Mouse (Mus musculus) CH12.LX (cell line): ENCODE results near the gene Rasal1. TPM values are rescaled to one million over a fixed set of nuclear protein-coding genes. Genes with fewer than 3 reads are reported as not detected.

Source experiments
- DNase-seq: peaks from one replicate; pipeline ENCODE4 v3.0.0-alpha.2; 2013; ENCODE audit errors: extremely low read depth
- H3K27ac ChIP-seq: 2 replicates; pipeline ENCODE4 v1.5.1; 2012; ENCODE audit warnings: low read depth, mild to moderate bottlenecking, control low read depth, moderate library complexity; ENCODE audit not compliant: insufficient read depth
- H3K27me3 ChIP-seq: replicated peaks from 2 replicates; pipeline ENCODE3; 2012; ENCODE audit warnings: inconsistent platforms
- H3K36me3 ChIP-seq, 2 experiments: replicated peaks in 1 of 2; 2 replicates each; pipeline versions ENCODE3 to v1.6.1; 2012; ENCODE audit warnings: inconsistent platforms in 1 of 2, low read length in 1 of 2, mild to moderate bottlenecking in 1 of 2, mixed read lengths in 1 of 2, moderate library complexity in 1 of 2; ENCODE audit not compliant: control insufficient read depth in 1 of 2, insufficient read depth in 1 of 2
- H3K4me1 ChIP-seq, 2 experiments: 2 replicates each; pipeline ENCODE4 v1.6.1; 2012; ENCODE audit warnings: inconsistent platforms in 1 of 2, moderate library complexity in 1 of 2; ENCODE audit not compliant: insufficient read depth in 2 of 2, control insufficient read depth in 1 of 2
- H3K4me2 ChIP-seq: 2 replicates; pipeline ENCODE4 v1.6.1; 2012; ENCODE audit warnings: low read depth, mild to moderate bottlenecking, control low read depth; ENCODE audit not compliant: poor library complexity, insufficient read depth, severe bottlenecking
- H3K4me3 ChIP-seq, 3 experiments: fragments of 150-350 bp in 1 of 3; sonication (generic) in 1 of 3; replicated peaks in 1 of 3; 2 replicates each; pipeline versions ENCODE3 to v1.5.1; 2011 to 2012; ENCODE audit warnings: low read depth in 2 of 3, low read length in 2 of 3, mild to moderate bottlenecking in 2 of 3, moderate library complexity in 2 of 3, control low read depth in 1 of 3, improper control_type of control experiment in 1 of 3, inconsistent platforms in 1 of 3, mixed read lengths in 1 of 3; ENCODE audit not compliant: poor library complexity in 1 of 3
- H3K79me2 ChIP-seq: replicated peaks from 2 replicates; pipeline ENCODE4 v1.6.1; 2012; ENCODE audit warnings: mild to moderate bottlenecking, moderate library complexity; ENCODE audit not compliant: control insufficient read depth, poor library complexity, insufficient read depth, severe bottlenecking; ENCODE audit errors: extremely low read depth
- H3K9ac ChIP-seq: 2 replicates; pipeline ENCODE4 v1.6.1; 2012; ENCODE audit warnings: low read depth, mild to moderate bottlenecking, control low read depth, moderate library complexity; ENCODE audit not compliant: insufficient read depth
- H3K9me3 ChIP-seq: replicated peaks from 2 replicates; pipeline ENCODE3; 2012; ENCODE audit warnings: low read length, inconsistent platforms, mixed read lengths
- BHLHE40 ChIP-seq: IDR thresholded peaks from 2 replicates; pipeline ENCODE4 v1.6.1; 2011; ENCODE audit warnings: mild to moderate bottlenecking, low read depth, low read length, improper control_type of control experiment
- CTCF ChIP-seq, 2 experiments: IDR thresholded peaks in 1 of 2; conservative IDR thresholded peaks in 1 of 2; 2 replicates each; pipeline ENCODE4 v1.5.1; 2011 to 2012; ENCODE audit warnings: low read depth in 2 of 2, low read length in 2 of 2, improper control_type of control experiment in 1 of 2, inconsistent platforms in 1 of 2, mild to moderate bottlenecking in 1 of 2, moderate library complexity in 1 of 2
- EP300 ChIP-seq: IDR thresholded peaks from 2 replicates; pipeline ENCODE4 v1.6.1; 2011; ENCODE audit warnings: low read length, improper control_type of control experiment
- IRF4 ChIP-seq: IDR thresholded peaks from 2 replicates; pipeline ENCODE4 v1.6.1; 2014; ENCODE audit warnings: low read depth, mild to moderate bottlenecking, inconsistent platforms, low read length, improper control_type of control experiment
- JUN ChIP-seq: IDR thresholded peaks from 2 replicates; pipeline ENCODE4 v1.6.1; 2011; ENCODE audit warnings: low read depth, mild to moderate bottlenecking, low read length, improper control_type of control experiment, moderate library complexity; ENCODE audit not compliant: insufficient read depth
- JUND ChIP-seq: conservative IDR thresholded peaks from 2 replicates; pipeline ENCODE4 v1.6.1; 2011; ENCODE audit warnings: low read depth, low read length, improper control_type of control experiment
- MXI1 ChIP-seq: IDR thresholded peaks from 2 replicates; pipeline ENCODE4 v1.6.1; 2011; ENCODE audit warnings: mild to moderate bottlenecking, low read depth, low read length, improper control_type of control experiment
- PAX5 ChIP-seq: IDR thresholded peaks from 2 replicates; pipeline ENCODE4 v1.6.1; 2012; ENCODE audit warnings: low read length, inconsistent platforms, mixed read lengths
- POLR2A ChIP-seq: IDR thresholded peaks from 2 replicates; pipeline ENCODE4 v1.6.1; 2011; ENCODE audit warnings: low read depth, mild to moderate bottlenecking, improper control_type of control experiment, low read length
- POLR2AphosphoS2 ChIP-seq: IDR thresholded peaks from 2 replicates; pipeline ENCODE4 v1.6.1; 2011; ENCODE audit warnings: low read depth, low read length, improper control_type of control experiment
- RAD21 ChIP-seq: IDR thresholded peaks from 2 replicates; pipeline ENCODE4 v1.6.1; 2011; ENCODE audit warnings: low read depth, mild to moderate bottlenecking, low read length, improper control_type of control experiment, moderate library complexity
- TBP ChIP-seq: conservative IDR thresholded peaks from 2 replicates; pipeline ENCODE4 v1.6.1; 2011; ENCODE audit warnings: low read depth, low read length, improper control_type of control experiment
- UBTF ChIP-seq: IDR thresholded peaks from 2 replicates; pipeline ENCODE4 v1.6.1; 2012; ENCODE audit warnings: low read depth, mild to moderate bottlenecking, inconsistent platforms, low read length, improper control_type of control experiment, moderate library complexity
- USF2 ChIP-seq: conservative IDR thresholded peaks from 2 replicates; pipeline ENCODE4 v1.6.1; 2011; ENCODE audit warnings: low read depth, low read length, improper control_type of control experiment
- ZC3H11A ChIP-seq: IDR thresholded peaks from 2 replicates; pipeline ENCODE4 v1.6.1; 2012; ENCODE audit warnings: low read depth, mild to moderate bottlenecking, inconsistent platforms, low read length, improper control_type of control experiment
- ZKSCAN1 ChIP-seq: IDR thresholded peaks from 2 replicates; pipeline ENCODE4 v1.6.1; 2012; ENCODE audit warnings: low read depth, inconsistent platforms, low read length, improper control_type of control experiment, borderline replicate concordance
- ZMIZ1 ChIP-seq: IDR thresholded peaks from 2 replicates; pipeline ENCODE4 v1.6.1; 2012; ENCODE audit warnings: low read depth, mild to moderate bottlenecking, inconsistent platforms, low read length, improper control_type of control experiment
- ZNF384 ChIP-seq: IDR thresholded peaks from 2 replicates; pipeline ENCODE4 v1.6.1; 2012; ENCODE audit warnings: low read depth, low read length, improper control_type of control experiment, inconsistent platforms
- dilution Hi-C: fragments of 300-500 bp; cut with MboI; formaldehyde crosslinking; loops from 2 replicates; pipeline ENCODE4 v1.14.3; 2020; ENCODE audit warnings: low sequenced_read_pairs; ENCODE audit not compliant: extremely low pct_unique_long_range_greater_than_20kb, extremely low pct_ligation_motif_present
- in situ Hi-C: fragments of 300-500 bp; cut with MboI; formaldehyde crosslinking; loops from 3 replicates; pipeline ENCODE4 v1.14.3; 2019; ENCODE audit warnings: low sequenced_read_pairs, low pct_ligation_motif_present, low pct_unique_long_range_greater_than_20kb, mixed read lengths
- polyA plus RNA-seq: library from polyadenylated mRNA; unstranded; fragments of >175 nt; gene quantifications from 2 replicates; pipeline ENCODE4 v1.2.1, GENCODE M21; 2012; ENCODE audit warnings: low read depth; ENCODE audit not compliant: insufficient read length
- total RNA-seq, 2 experiments: library from RNA; depleted of rRNA; stranded (reverse); fragments of 300-350 nt in 1 of 2; fragments of >200 nt in 1 of 2; gene quantifications; 2 replicates each; pipeline ENCODE4 v1.2.3; 2012 to 2014

The Rasal1 gene
- total and polyA plus RNA-seq, 3 experiments, result 11.7 to 21.4 (median 15.6) TPM

GRCm38 (mm10) chr5:120664888-120665287, 16.3 kb downstream of the Rasal1 start:
- dilution Hi-C loops (no loop called here), in situ Hi-C loops (no loop called here)
- peaks cover 23 to 89% of the 10 kb centered on the region in 2 experiments for H3K36me3 ChIP-seq
- peaks cover 4 to 38% of the 10 kb centered on the region in 2 experiments; a peak in 3 of 4 replicates for H3K4me1 ChIP-seq
- peak in 1 of 2 experiments; percentile 28; a peak in 2 of 4 replicates for TF ChIP-seq CTCF (conservative IDR thresholded peaks at IDR 0.05 in 1 of 2, IDR thresholded peaks at IDR 0.05 in 1 of 2; ENCODE audit: low read depth in 2 of 2, low read length in 2 of 2)
- TF ChIP-seq USF2, result no peak
- no peak for TF ChIP-seq ZC3H11A
- no peak overlapping the region for H3K4me2 ChIP-seq
- DNase-seq, result no peak
- no peak overlapping the region for H3K27ac ChIP-seq
- no peaks in the 10 kb centered on the region for H3K9me3 ChIP-seq
- H3K79me2 ChIP-seq, result no peaks in the 10 kb centered on the region
- no peak overlapping the region for H3K4me3 ChIP-seq
- H3K9ac ChIP-seq, result no peak overlapping the region
- no peaks in the 10 kb centered on the region for H3K27me3 ChIP-seq

- no peaks in the 10 kb centered on the region for H3K79me2 ChIP-seq
- no peak for DNase-seq
- peaks cover 31 to 87% of the 10 kb centered on the region in 2 experiments for H3K36me3 ChIP-seq
- H3K27ac ChIP-seq, result no peak overlapping the region
- no peaks in the 10 kb centered on the region for H3K9me3 ChIP-seq
- dilution Hi-C loops, result no loop called here
- TF ChIP-seq BHLHE40 (no peak), USF2 (no peak), TBP (no peak), ZKSCAN1 (no peak), MXI1 (no peak), PAX5 (no peak), UBTF (no peak), POLR2A (no peak), ZMIZ1 (no peak), JUN (no peak), CTCF (conservative IDR thresholded peaks at IDR 0.05 in 1 of 2, IDR thresholded peaks at IDR 0.05 in 1 of 2; ENCODE audit: low read depth in 2 of 2, low read length in 2 of 2) (no peak), RAD21 (no peak), JUND (no peak), EP300 (no peak), POLR2AphosphoS2 (no peak), ZNF384 (no peak), IRF4 (no peak)
- no peak overlapping the region for H3K4me3 ChIP-seq
- H3K4me2 ChIP-seq, result no peak overlapping the region
- peaks cover 4 to 30% of the 10 kb centered on the region in 2 experiments; a peak in 2 of 4 replicates for H3K4me1 ChIP-seq
- H3K27me3 ChIP-seq, result no peaks in the 10 kb centered on the region
- H3K9ac ChIP-seq, result no peak overlapping the region
- in situ Hi-C loops, result no loop called here
Measured at GRCm38 (mm10) chr5:120668761-120669160, 20.1 kb downstream of the Rasal1 start.
